Mouse (Mus musculus): ENCODE data around the gene Ampd3.

Ampd3 gene

DNA sequence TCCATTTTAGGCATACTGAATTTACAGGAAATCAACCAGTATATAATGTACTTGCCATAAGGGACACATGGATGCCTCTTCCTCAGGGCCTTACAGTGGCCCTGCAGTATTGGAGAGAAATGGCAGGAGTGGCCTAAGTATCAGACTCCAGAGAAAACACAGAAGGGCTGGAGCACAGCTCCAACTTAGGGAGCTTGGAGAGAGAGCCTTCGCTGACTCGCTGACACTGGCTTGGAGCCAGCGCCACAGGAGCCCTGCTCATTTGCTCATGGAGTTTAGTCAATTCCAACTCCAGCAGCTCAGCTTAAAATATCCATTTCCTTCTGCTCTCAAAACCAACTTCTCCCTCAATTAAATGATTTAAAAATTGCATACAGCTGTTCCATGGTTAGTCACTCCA is 53.6 kb downstream of the Ampd3 start:
- no peaks in the 10 kb centered on the region for H3K27me3 ChIP-seq (ENCODE audit: insufficient read depth, low read length)
- H3K4me3 ChIP-seq (replicated peaks; ENCODE audit: low read length), result no peak overlapping the region
- TF ChIP-seq POU5F1 (IDR thresholded peaks at IDR 0.05; ENCODE audit: borderline replicate concordance, low read length), result no peak
- TF ChIP-seq CTCF (conservative IDR thresholded peaks at IDR 0.05; ENCODE audit: low read length), result no peak
- TF ChIP-seq NANOG (IDR thresholded peaks at IDR 0.05; ENCODE audit: borderline replicate concordance, low read length), result no peak
- H3K9me3 ChIP-seq (ENCODE audit: low read length), result no peaks in the 10 kb centered on the region
- peaks cover 60% of the 10 kb centered on the region for H3K36me3 ChIP-seq (ENCODE audit: insufficient read depth, low read length)
- no peaks in the 10 kb centered on the region for H3K4me1 ChIP-seq (replicated peaks; ENCODE audit: low read depth, low read length)

DNA sequence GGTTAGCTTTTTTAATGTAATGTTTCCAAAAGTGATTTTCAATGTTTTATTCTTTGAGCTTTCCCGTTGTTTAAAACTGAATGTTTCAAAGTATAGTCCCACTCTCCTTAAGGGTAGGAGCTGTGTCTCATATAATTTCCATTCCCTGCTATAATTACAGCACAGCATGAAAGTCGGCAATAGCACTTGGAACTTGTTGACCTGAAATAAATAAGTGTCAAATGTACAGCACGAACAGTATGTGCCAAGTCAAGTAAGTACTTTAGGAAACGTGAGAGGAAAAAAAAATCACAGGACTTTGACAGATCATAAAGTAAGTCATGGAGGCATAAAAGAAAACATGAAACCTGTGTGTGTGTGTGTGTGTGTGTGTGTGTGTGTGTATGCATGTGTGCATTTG is 54.0 kb downstream of the Ampd3 start:
- H3K4me3 ChIP-seq (replicated peaks; ENCODE audit: low read length), result no peak overlapping the region
- TF ChIP-seq NANOG (IDR thresholded peaks at IDR 0.05; ENCODE audit: borderline replicate concordance, low read length), result no peak
- TF ChIP-seq POU5F1 (IDR thresholded peaks at IDR 0.05; ENCODE audit: borderline replicate concordance, low read length), result no peak
- no peak for TF ChIP-seq CTCF (conservative IDR thresholded peaks at IDR 0.05; ENCODE audit: low read length)
- H3K4me1 ChIP-seq (replicated peaks; ENCODE audit: low read depth, low read length), result no peaks in the 10 kb centered on the region
- H3K9me3 ChIP-seq (ENCODE audit: low read length), result no peaks in the 10 kb centered on the region
- H3K36me3 ChIP-seq (ENCODE audit: insufficient read depth, low read length), result peaks cover 56% of the 10 kb centered on the region
- no peaks in the 10 kb centered on the region for H3K27me3 ChIP-seq (ENCODE audit: insufficient read depth, low read length)

DNA sequence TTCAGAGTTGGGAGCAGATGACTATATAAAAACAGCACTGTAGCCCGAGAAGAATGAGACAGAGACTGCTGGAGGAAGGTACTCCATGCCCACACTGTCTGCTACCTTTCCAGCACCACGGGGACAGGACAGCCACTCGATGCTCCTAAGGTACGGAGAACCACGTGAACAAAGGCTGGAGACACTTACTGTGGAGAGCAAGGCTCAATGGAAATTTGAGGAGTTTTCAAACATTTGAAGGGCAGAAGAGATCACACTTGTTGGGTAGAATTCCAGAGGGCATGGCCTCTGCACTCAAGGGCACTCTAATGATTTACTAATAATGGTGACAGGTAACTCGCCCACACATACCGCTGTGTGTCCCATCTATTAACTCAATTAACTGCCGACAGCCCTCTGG is 55.1 kb downstream of the Ampd3 start:
- no peaks in the 10 kb centered on the region for H3K27me3 ChIP-seq (ENCODE audit: insufficient read depth, low read length)
- no peaks in the 10 kb centered on the region for H3K4me1 ChIP-seq (replicated peaks; ENCODE audit: low read depth, low read length)
- TF ChIP-seq CTCF (conservative IDR thresholded peaks at IDR 0.05; ENCODE audit: low read length) (no peak), POU5F1 (IDR thresholded peaks at IDR 0.05; ENCODE audit: borderline replicate concordance, low read length) (no peak), NANOG (IDR thresholded peaks at IDR 0.05; ENCODE audit: borderline replicate concordance, low read length) (no peak)
- H3K4me3 ChIP-seq (replicated peaks; ENCODE audit: low read length), result no peak overlapping the region
- no peaks in the 10 kb centered on the region for H3K9me3 ChIP-seq (ENCODE audit: low read length)
- peaks cover 54% of the 10 kb centered on the region for H3K36me3 ChIP-seq (ENCODE audit: insufficient read depth, low read length)

DNA sequence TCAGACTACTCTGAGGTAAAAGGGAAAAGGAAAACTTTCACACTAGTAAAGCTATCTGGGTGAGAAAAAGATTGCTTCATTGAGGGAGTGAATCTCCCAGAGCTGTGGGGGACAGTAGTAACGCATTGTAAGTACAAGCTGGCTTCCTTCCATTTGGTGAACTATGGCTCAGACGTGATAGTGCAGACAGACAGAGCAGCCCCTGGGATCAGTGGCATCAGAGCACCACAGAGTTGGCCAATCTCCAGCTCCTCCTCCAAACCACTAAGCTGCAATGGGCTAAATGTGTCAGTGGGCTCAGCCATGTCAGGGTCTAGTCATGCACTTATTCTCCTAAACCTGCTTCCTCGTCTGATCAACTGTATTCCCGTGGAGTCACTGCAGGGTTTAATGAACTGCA is 55.6 kb downstream of the Ampd3 start:
- no peaks in the 10 kb centered on the region for H3K27me3 ChIP-seq (ENCODE audit: insufficient read depth, low read length)
- TF ChIP-seq CTCF (conservative IDR thresholded peaks at IDR 0.05; ENCODE audit: low read length) (no peak), NANOG (IDR thresholded peaks at IDR 0.05; ENCODE audit: borderline replicate concordance, low read length) (no peak), POU5F1 (IDR thresholded peaks at IDR 0.05; ENCODE audit: borderline replicate concordance, low read length) (no peak)
- no peaks in the 10 kb centered on the region for H3K4me1 ChIP-seq (replicated peaks; ENCODE audit: low read depth, low read length)
- H3K9me3 ChIP-seq (ENCODE audit: low read length), result no peaks in the 10 kb centered on the region
- H3K4me3 ChIP-seq (replicated peaks; ENCODE audit: low read length), result no peak overlapping the region
- H3K36me3 ChIP-seq (ENCODE audit: insufficient read depth, low read length), result peaks cover 53% of the 10 kb centered on the region

DNA sequence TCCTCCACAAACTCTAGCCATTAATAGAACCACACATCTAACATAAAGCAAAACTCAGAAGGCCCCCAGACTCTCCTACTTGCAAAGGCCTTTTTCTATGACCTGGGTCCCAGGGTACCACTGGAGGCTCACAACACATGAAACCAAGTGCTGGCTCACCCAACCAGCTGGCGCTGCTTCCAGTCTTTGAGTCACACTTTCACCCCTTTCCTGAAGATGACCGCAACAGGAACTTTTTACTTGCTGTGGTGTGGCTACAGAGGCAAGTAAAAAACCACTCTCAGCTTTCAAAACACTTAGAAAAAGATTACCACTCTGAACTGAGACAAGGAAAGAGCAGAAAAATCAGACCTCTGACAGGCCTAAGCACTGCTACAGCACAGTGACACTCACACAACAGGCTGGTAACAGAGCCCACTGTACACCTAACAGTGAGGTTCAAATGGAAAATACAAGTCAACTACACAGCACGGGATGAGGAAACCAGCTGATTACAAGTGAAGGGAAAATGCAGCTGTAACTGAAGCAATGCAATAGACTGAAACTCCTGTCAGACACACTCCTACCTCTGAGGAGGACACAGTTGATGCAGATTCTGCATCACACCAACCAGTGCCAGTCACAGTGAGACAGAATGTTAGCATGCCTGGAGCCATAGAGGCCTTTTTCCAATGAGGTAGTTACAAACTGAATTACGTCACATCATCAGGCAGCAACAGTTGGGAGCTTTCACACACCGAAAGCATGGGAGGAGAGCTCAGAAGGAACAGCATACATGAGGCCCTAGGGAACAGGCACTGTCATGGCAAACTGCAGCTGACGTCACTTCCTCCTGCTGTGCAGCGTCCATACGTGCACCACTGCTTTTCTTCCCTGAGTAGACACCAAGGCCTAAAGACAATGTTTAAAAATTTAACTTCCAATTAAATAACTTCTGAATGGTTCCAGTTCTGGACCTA is 56.3 kb downstream of the Ampd3 start:
- Histone ChIP-seq H3K9me3 (ENCODE audit: low read length) (no peaks in the 10 kb centered on the region), H3K4me3 (replicated peaks; ENCODE audit: low read length) (no peak overlapping the region), H3K36me3 (ENCODE audit: insufficient read depth, low read length) (peaks cover 60% of the 10 kb centered on the region), H3K4me1 (replicated peaks; ENCODE audit: low read depth, low read length) (no peaks in the 10 kb centered on the region), H3K27me3 (ENCODE audit: insufficient read depth, low read length) (no peaks in the 10 kb centered on the region)
- TF ChIP-seq POU5F1 (IDR thresholded peaks at IDR 0.05; ENCODE audit: borderline replicate concordance, low read length) (no peak), NANOG (IDR thresholded peaks at IDR 0.05; ENCODE audit: borderline replicate concordance, low read length) (no peak), CTCF (conservative IDR thresholded peaks at IDR 0.05; ENCODE audit: low read length) (no peak)

DNA sequence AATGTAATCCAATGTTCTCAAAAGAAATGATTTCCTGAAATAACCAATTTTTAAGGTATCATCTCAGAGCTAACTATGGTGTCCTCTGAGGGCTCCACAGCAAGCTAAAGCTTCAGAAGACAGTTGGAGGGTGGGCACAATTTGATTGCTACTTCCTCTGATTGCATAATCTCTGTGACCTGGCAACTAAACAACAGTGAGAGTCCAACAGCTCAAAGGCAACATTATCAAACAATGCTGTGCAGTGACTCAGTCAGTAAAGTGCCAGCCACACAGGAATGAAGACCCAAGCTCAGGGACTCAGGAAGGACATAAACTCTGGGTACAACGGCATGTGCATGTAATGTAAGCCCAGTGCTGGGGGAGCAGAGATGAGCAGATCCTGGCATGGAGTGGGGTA is 65.0 kb downstream of the Ampd3 start:
- TF ChIP-seq POU5F1 (IDR thresholded peaks at IDR 0.05; ENCODE audit: borderline replicate concordance, low read length) (no peak), NANOG (IDR thresholded peaks at IDR 0.05; ENCODE audit: borderline replicate concordance, low read length) (no peak), CTCF (conservative IDR thresholded peaks at IDR 0.05; ENCODE audit: low read length) (no peak)
- Histone ChIP-seq H3K4me3 (replicated peaks; ENCODE audit: low read length) (no peak overlapping the region), H3K36me3 (ENCODE audit: insufficient read depth, low read length) (peaks cover 45% of the 10 kb centered on the region), H3K27me3 (ENCODE audit: insufficient read depth, low read length) (no peaks in the 10 kb centered on the region), H3K9me3 (ENCODE audit: low read length) (no peaks in the 10 kb centered on the region), H3K4me1 (replicated peaks; ENCODE audit: low read depth, low read length) (no peaks in the 10 kb centered on the region)

DNA sequence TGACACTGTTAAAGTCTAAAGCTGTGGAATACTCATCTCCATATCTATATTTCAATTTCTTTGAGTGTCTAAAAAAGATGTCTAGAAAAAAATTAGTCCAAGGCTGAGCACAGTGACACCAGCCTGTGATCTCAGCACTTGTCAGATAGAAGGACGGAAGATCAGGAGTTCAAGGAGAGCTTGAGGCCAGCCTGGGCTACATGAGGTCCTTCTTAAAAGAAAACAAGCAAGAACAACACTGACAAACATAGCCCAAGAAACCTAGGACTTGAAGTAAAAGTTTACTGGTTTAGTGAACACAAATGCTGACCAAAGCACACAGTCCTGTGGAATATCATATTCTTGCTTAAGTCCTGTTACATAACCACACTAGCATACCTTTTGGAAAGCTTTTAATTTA is 66.0 kb downstream of the Ampd3 start:
- Histone ChIP-seq H3K36me3 (ENCODE audit: insufficient read depth, low read length) (peaks cover 38% of the 10 kb centered on the region), H3K27me3 (ENCODE audit: insufficient read depth, low read length) (no peaks in the 10 kb centered on the region), H3K9me3 (ENCODE audit: low read length) (no peaks in the 10 kb centered on the region), H3K4me1 (replicated peaks; ENCODE audit: low read depth, low read length) (no peaks in the 10 kb centered on the region), H3K4me3 (replicated peaks; ENCODE audit: low read length) (no peak overlapping the region)
- TF ChIP-seq NANOG (IDR thresholded peaks at IDR 0.05; ENCODE audit: borderline replicate concordance, low read length) (no peak), CTCF (conservative IDR thresholded peaks at IDR 0.05; ENCODE audit: low read length) (no peak), POU5F1 (IDR thresholded peaks at IDR 0.05; ENCODE audit: borderline replicate concordance, low read length) (no peak)

DNA sequence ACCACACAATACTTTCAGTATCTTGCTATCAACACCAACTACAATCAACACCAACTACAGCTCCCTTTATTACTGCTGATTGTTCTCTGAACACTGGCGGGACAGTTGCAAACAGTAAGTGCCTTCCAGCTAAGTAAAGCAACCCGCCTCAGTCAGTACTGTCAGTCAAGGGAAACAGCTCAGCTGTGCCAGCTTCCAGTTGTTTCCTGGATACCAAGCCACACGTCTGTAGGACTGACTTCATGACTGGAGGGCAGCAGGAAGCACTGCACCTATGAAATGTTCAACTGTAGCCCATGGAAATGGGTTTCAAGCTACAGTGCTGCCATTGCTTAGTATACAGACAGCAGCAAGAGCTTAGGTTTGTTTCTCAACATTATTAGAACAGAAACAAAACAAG is 66.5 kb downstream of the Ampd3 start:
- Histone ChIP-seq H3K4me1 (replicated peaks; ENCODE audit: low read depth, low read length) (no peaks in the 10 kb centered on the region), H3K9me3 (ENCODE audit: low read length) (no peaks in the 10 kb centered on the region), H3K27me3 (ENCODE audit: insufficient read depth, low read length) (no peaks in the 10 kb centered on the region), H3K4me3 (replicated peaks; ENCODE audit: low read length) (no peak overlapping the region), H3K36me3 (ENCODE audit: insufficient read depth, low read length) (peaks cover 33% of the 10 kb centered on the region)
- TF ChIP-seq POU5F1 (IDR thresholded peaks at IDR 0.05; ENCODE audit: borderline replicate concordance, low read length) (no peak), NANOG (IDR thresholded peaks at IDR 0.05; ENCODE audit: borderline replicate concordance, low read length) (no peak), CTCF (conservative IDR thresholded peaks at IDR 0.05; ENCODE audit: low read length) (no peak)
